Mouse (Mus musculus) monocyte, adult 2 months (primary cell): ENCODE results near the gene Olfr1453.
"Not testable (repeated sequence)": the region's sequence is repeated elsewhere in the genome, so short reads cannot be mapped to it uniquely, and the experiment has no call there.

Experiments
- DNase-seq, 2 experiments: peaks; one replicate each; pipeline ENCODE4 v3.0.0; 2022; ENCODE audit warnings: low spot score in 2 of 2, low read depth in 1 of 2

The Olfr1453 gene

GRCm38 (mm10) chr19:13028227-13028626 lies at the start of gene Olfr1453:
Gene Olfr1453 (minus strand): TSS chr19:13028327.
- no peak for DNase-seq

GRCm38 (mm10) chr19:13060310-13060709 lies 32.2 kb upstream of the Olfr1453 start, which contains the start of gene Olfr1454:
Gene Olfr1454 (plus strand): TSS chr19:13060610.
- no peak for DNase-seq

GRCm38 (mm10) chr19:12994714-12995113 lies 33.4 kb downstream of the Olfr1453 start, which contains the start of gene Olfr1451:
Gene Olfr1451 (plus strand): TSS chr19:12995014.
- DNase-seq = no peak

DNA sequence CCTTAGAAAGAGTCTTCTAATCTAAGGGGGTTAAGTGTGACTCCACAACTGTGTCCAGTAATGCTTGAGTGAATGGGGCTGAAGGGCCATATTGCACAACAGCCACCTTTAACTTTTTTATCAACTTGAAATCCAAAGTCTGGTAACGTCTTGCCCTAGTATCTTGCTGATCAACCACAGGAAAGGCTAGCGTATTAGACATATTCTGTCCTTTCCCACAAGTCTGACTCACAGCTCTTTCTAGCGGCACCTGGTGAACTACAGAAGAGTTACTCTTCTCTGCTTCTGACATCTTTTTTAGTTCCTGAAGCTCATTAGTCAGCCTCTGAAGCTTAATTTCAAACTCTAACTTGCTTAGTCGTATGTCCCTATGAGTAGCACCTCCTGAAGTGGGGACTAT lies 35.8 kb downstream of the Olfr1453 start:
- not testable (repeated sequence) for DNase-seq
